Mouse (Mus musculus): ENCODE results near the gene Amigo2.

GRCm38 (mm10) chr15:97223431-97223830 lies 23.7 kb downstream of the Amigo2 start:
- no peak for TF ChIP-seq POLR2AphosphoS2 (IDR thresholded peaks at IDR 0.05; ENCODE audit: insufficient read length, low read depth)
- no peak for TF ChIP-seq POLR2A (IDR thresholded peaks at IDR 0.05; ENCODE audit: insufficient read length, low read depth)
- TF ChIP-seq USF1 (IDR thresholded peaks at IDR 0.05; ENCODE audit: low read depth) = no peak
- TF ChIP-seq MAX (IDR thresholded peaks at IDR 0.05; ENCODE audit: low read depth) = no peak
- TF ChIP-seq MYOD1 (IDR thresholded peaks at IDR 0.05; ENCODE audit: control insufficient read depth in 1 of 3, insufficient read length in 2 of 3, low read depth in 2 of 3) = no peak
- no peak for TF ChIP-seq TCF12 (IDR thresholded peaks at IDR 0.05; ENCODE audit: insufficient read depth, poor library complexity, severe bottlenecking)
- TF ChIP-seq MYOG (IDR thresholded peaks at IDR 0.05; ENCODE audit: control insufficient read depth in 1 of 3, insufficient read depth in 1 of 3, insufficient read length in 2 of 3, low read depth in 2 of 3) = no peak
- TF ChIP-seq REST (IDR thresholded peaks at IDR 0.05; ENCODE audit: insufficient read depth, insufficient read length) = no peak
- no peak for TF ChIP-seq E2F4 (IDR thresholded peaks at IDR 0.05; ENCODE audit: insufficient read depth)
- no peak for TF ChIP-seq CEBPB (IDR thresholded peaks at IDR 0.05; ENCODE audit: insufficient read depth, poor library complexity, severe bottlenecking)
- no peak for TF ChIP-seq TCF3 (IDR thresholded peaks at IDR 0.05; ENCODE audit: insufficient read length, low read depth)

Data from myocyte (in vitro differentiated cells).